Mouse (Mus musculus): ENCODE measurements at regions not wholly inside any gene's neighbourhood (a gene's known extent, or its start where the extent isn't known, plus 50 kb on each side); places are given as distances from the start of the nearest gene placed in this dataset.
"Not testable (repeated sequence)": the region's sequence is repeated elsewhere in the genome, so short reads cannot be mapped to it uniquely, and the experiment has no call there.

DNA sequence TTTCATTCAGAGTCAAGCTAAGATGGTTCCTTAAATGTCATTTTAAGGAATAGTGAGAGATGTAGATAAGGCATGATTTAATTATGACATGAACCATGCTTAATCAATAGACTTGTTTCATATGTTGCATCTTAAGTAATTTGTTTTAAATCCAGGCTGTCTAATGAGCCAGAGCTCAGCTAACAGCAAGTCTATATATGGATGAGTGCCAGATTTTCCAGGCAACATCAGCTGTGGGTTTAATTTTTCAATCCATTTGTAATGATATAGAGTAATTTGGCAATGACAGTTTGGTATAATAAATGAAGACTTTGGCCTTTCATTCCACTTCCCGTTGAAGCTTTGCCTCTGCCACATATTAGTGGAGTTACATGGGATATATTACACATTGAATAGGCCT, 677.3 kb upstream of the Sorcs1 start:
- no peak for DNase-seq

GRCm38 (mm10) chr19:51340491-51340890, 662.0 kb upstream of the Sorcs1 start:
- DNase-seq, result no peak

- DNase-seq, result no peak
These were observed 651.6 kb upstream of the Sorcs1 start for GRCm38 (mm10) chr19:51330010-51330409.

GRCm38 (mm10) chr19:51303708-51304107, 625.3 kb upstream of the Sorcs1 start:
- no peak for DNase-seq

GRCm38 (mm10) chr19:51296631-51297030, 618.2 kb upstream of the Sorcs1 start:
- not testable (repeated sequence) for DNase-seq

DNA sequence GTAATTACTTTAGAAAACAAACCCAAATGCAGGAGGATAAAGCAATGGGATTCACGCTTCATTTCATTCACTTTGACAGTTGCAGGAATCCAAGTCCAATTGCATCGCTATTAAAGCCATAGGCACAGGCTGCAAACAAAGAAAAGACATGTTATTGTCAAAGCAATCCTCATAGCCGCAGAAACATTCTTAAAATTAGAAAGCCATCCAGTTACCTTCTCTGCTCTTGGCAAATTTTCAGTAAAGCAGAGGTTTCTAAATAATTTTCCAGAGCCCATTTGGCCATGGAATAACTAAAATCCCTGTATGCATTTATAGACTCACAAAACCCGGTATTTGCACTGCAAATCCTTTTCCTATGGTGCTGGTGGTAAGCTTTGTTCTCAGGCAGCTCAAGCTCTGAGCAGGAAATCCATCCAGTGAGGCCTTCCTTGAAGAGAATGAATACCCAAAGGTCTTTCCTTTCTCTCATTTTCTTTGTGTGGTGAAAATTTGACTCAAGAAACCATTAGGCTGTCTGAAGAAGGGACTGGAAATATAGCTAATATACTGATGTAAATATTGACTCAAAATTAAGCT, 590.6 kb upstream of the Sorcs1 start:
- no peak for DNase-seq

DNA sequence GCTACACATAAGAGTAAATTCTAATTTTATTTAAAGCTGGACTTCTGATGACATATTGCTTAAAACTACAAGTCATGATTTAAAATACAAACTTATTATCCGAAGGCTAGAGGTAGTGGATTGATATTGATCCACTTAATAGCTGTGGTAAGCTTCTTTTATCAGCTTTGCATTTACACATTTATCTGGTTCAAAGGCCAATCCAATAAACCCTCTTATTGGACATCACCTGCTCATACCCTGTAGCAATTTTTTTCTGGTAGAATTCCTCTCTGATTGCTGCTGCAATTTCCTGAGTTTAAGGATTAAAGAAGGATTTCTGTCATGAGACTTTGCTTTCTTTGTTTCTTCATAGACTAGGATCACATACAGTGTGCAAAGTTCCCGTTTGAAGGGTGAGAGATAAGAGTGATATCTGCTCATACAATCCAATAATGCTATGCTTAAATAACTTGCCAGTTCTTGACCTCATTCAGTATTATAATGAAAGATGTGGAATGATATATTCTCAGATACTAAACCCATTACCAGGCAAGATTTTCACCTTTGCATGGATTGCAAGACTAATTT, 561.9 kb upstream of the Sorcs1 start:
- DNase-seq, result no peak

- DNase-seq, result no peak
These were observed 559.7 kb upstream of the Sorcs1 start for GRCm38 (mm10) chr19:51238181-51238523.

- no peak for DNase-seq
These were observed 559.2 kb upstream of the Sorcs1 start for GRCm38 (mm10) chr19:51237509-51238180.

- no peak for DNase-seq
These were observed 554.1 kb upstream of the Sorcs1 start for GRCm38 (mm10) chr19:51232525-51232924.

DNA sequence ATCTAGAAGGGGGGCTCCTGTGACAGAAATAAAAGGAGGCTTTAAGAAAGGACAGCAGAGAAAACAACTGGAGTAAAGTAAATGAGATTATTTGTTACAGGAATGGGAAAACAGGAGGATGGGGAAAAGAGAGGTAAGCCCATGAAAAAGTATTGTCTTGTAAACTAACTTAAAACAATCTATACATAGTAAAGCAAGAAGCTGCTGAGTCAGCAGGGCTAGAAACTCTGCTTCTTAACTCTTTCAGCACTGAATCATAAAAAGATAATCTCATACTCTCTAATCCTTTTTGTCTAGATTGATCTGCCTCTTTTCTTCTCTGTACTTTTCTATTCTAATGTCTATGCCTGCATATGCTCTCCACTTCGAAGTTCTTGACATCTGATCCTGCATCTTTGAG, 548.5 kb upstream of the Sorcs1 start:
- DNase-seq, result no peak

- peak; percentile 2 for DNase-seq
These were observed 522.9 kb upstream of the Sorcs1 start for GRCm38 (mm10) chr19:51201391-51201790.
